Mouse (Mus musculus) cerebral cortex, adult 2 months (tissue): ENCODE measurements around the gene Pilrb1.

ENCODE experiments used
- WGBS: fragments of 180-500 bp; shearing (Covaris S2); methylation state at CpG from one replicate; pipeline ENCODE4 v1.1.7; 2018; 5-methylcytosine and 5-hydroxymethylcytosine counted together

Pilrb1 gene

GRCm38 (mm10) chr5:137857960-137858710, at the start of gene Pilrb1:
TSS of gene Pilrb1 (minus strand) at chr5:137858106.
- 72% methylated on average over 2 of the region's 2 CpGs for WGBS

GRCm38 (mm10) chr5:137897812-137898211, 39.9 kb upstream of the Pilrb1 start:
- WGBS = 47% methylated on average over 1 of the region's 1 CpGs

- WGBS = 60% methylated on average over 1 of the region's 1 CpGs
Observed at GRCm38 (mm10) chr5:137892954-137893353, 35.0 kb upstream of the Pilrb1 start.

- 67% methylated on average over 1 of the region's 1 CpGs for WGBS
Observed at GRCm38 (mm10) chr5:137887666-137888065, 29.8 kb upstream of the Pilrb1 start.

GRCm38 (mm10) chr5:137885894-137886293, 28.0 kb upstream of the Pilrb1 start:
- WGBS = 2% methylated on average over 2 of the region's 2 CpGs

- WGBS = 83% methylated on average over 3 of the region's 3 CpGs
Observed at GRCm38 (mm10) chr5:137883345-137883744, 25.4 kb upstream of the Pilrb1 start.

- 78% methylated on average over 4 of the region's 4 CpGs for WGBS
Observed at GRCm38 (mm10) chr5:137882922-137883321, 25.0 kb upstream of the Pilrb1 start.

- WGBS = 64% methylated on average over 2 of the region's 2 CpGs
Observed at GRCm38 (mm10) chr5:137877860-137878259, 20.0 kb upstream of the Pilrb1 start.

GRCm38 (mm10) chr5:137875054-137875453, 17.1 kb upstream of the Pilrb1 start:
- WGBS = 91% methylated on average over 2 of the region's 2 CpGs

GRCm38 (mm10) chr5:137872381-137872702, 14.4 kb upstream of the Pilrb1 start:
- 32% methylated on average over 1 of the region's 1 CpGs for WGBS

GRCm38 (mm10) chr5:137871644-137872380, 13.9 kb upstream of the Pilrb1 start, which contains the start of gene Pilrb2:
TSS of gene Pilrb2 (minus strand) at chr5:137871815.
- WGBS = 62% methylated on average over 3 of the region's 3 CpGs

GRCm38 (mm10) chr5:137868600-137868999, 10.7 kb upstream of the Pilrb1 start:
- WGBS = 84% methylated on average over 2 of the region's 2 CpGs

GRCm38 (mm10) chr5:137864008-137864407, 6.1 kb upstream of the Pilrb1 start:
- 98% methylated on average over 1 of the region's 1 CpGs for WGBS

- WGBS = 79% methylated on average over 5 of the region's 5 CpGs
Observed at GRCm38 (mm10) chr5:137856870-137857269, 1.0 kb downstream of the Pilrb1 start.

- 89% methylated on average over 3 of the region's 3 CpGs for WGBS
Observed at GRCm38 (mm10) chr5:137854907-137855306, 3.0 kb downstream of the Pilrb1 start.

GRCm38 (mm10) chr5:137850313-137850712, 7.6 kb downstream of the Pilrb1 start:
- 98% methylated on average over 1 of the region's 1 CpGs for WGBS

- 60% methylated on average over 2 of the region's 2 CpGs for WGBS
Observed at GRCm38 (mm10) chr5:137835966-137836520, 21.9 kb downstream of the Pilrb1 start, which contains the start of gene Pilra. TSS of gene Pilra (minus strand) at chr5:137836281.

GRCm38 (mm10) chr5:137833500-137833899, 24.4 kb downstream of the Pilrb1 start:
- WGBS = 65% methylated on average over 4 of the region's 4 CpGs

GRCm38 (mm10) chr5:137831506-137831905, 26.4 kb downstream of the Pilrb1 start:
- 81% methylated on average over 6 of the region's 6 CpGs for WGBS

- 86% methylated on average over 4 of the region's 4 CpGs for WGBS
Observed at GRCm38 (mm10) chr5:137831106-137831505, 26.8 kb downstream of the Pilrb1 start.

GRCm38 (mm10) chr5:137830238-137830637, 27.7 kb downstream of the Pilrb1 start:
- WGBS = 73% methylated on average over 7 of the region's 7 CpGs

GRCm38 (mm10) chr5:137828694-137829093, 29.2 kb downstream of the Pilrb1 start:
- 82% methylated on average over 6 of the region's 6 CpGs for WGBS

GRCm38 (mm10) chr5:137826421-137826820, 31.5 kb downstream of the Pilrb1 start:
- 69% methylated on average over 7 of the region's 7 CpGs for WGBS
